Mouse (Mus musculus) cerebellum, adult 2 months (tissue): ENCODE measurements around the gene Hnrnpl. TPM values are rescaled to one million over a fixed set of nuclear protein-coding genes. Genes with fewer than 3 reads are reported as not detected.
A peak's percentile ranks its signal among the peaks of the same experiment; 100 is the strongest.

Experiments
- DNase-seq, 2 experiments: peaks; one replicate each; pipeline ENCODE4 v3.0.0; 2021
- H3K27ac ChIP-seq: fragments of 200-500 bp; 2 replicates; pipeline ENCODE4 v1.5.1; 2012; ENCODE audit warnings: low read length, control low read depth, inconsistent platforms; ENCODE audit not compliant: insufficient read depth
- H3K27me3 ChIP-seq: fragments of 200-500 bp; 2 replicates; pipeline ENCODE4 v1.6.1; 2012; ENCODE audit warnings: inconsistent platforms, mild to moderate bottlenecking, low read length, moderate library complexity; ENCODE audit not compliant: control insufficient read depth, insufficient read depth
- H3K4me1 ChIP-seq: fragments of 200-500 bp; 2 replicates; pipeline ENCODE4 v1.6.1; 2011; ENCODE audit warnings: low read length; ENCODE audit not compliant: control insufficient read depth, insufficient read depth
- H3K4me3 ChIP-seq: fragments of 200-500 bp; replicated peaks from 2 replicates; pipeline ENCODE3; 2011; ENCODE audit warnings: mild to moderate bottlenecking, low read depth, low read length, control low read depth; ENCODE audit not compliant: insufficient read depth
- CTCF ChIP-seq: fragments of 200-500 bp; IDR thresholded peaks from 2 replicates; pipeline ENCODE4 v1.5.1; 2011; ENCODE audit warnings: low read depth, mild to moderate bottlenecking, control low read depth, low read length, moderate library complexity, borderline replicate concordance; ENCODE audit not compliant: insufficient read depth
- POLR2A ChIP-seq: fragments of 200-500 bp; IDR thresholded peaks from 2 replicates; pipeline ENCODE4 v1.6.1; 2011; ENCODE audit warnings: low read length, control low read depth, borderline replicate concordance; ENCODE audit not compliant: insufficient read depth
- WGBS: fragments of 180-500 bp; shearing (Covaris S2); methylation state at CpG from one replicate; pipeline ENCODE4 v1.1.7; 2018; 5-methylcytosine and 5-hydroxymethylcytosine counted together
- polyA plus RNA-seq: library from polyadenylated mRNA; depleted of rRNA; stranded (reverse); fragments of >200 nt; gene quantifications from 2 replicates; pipeline ENCODE4 v1.2.3, GENCODE M21; 2012

Gene Hnrnpl
- polyA plus RNA-seq, 1 experiment = 366 TPM

GRCm38 (mm10) chr7:28816201-28816600 is 7.9 kb downstream of the Hnrnpl start:
- no peak overlapping the region for H3K4me3 ChIP-seq
- DNase-seq = no peak
- TF ChIP-seq CTCF = no peak
- TF ChIP-seq POLR2A = no peak
- H3K4me1 ChIP-seq = peaks cover 34% of the 10 kb centered on the region
- 38% methylated on average over 9 of the region's 9 CpGs for WGBS
- no peaks in the 10 kb centered on the region for H3K27me3 ChIP-seq
- H3K27ac ChIP-seq = no peak overlapping the region

DNA sequence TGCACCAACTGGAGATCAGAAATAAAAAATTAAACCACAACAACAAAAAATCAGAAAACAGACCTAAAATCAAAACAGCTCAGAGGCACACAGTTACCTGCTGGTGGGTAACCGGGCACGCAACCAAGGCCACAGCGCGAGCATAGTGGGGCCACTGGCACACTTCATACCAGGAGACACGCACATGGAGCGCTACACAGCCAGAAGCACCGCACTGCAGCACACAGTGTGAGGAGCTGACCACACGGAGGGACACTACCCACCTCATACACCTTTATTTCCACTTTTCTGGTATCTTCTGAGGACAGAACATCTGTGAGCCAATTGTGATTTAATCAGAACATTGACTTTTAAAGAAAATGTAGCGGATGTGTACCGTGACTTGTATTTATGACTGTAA is 8.6 kb downstream of the Hnrnpl start:
- Histone ChIP-seq H3K4me1 (peaks cover 39% of the 10 kb centered on the region), H3K27ac (no peak overlapping the region)
- 38% methylated on average over 10 of the region's 10 CpGs for whole genome bisulfite sequencing

DNA sequence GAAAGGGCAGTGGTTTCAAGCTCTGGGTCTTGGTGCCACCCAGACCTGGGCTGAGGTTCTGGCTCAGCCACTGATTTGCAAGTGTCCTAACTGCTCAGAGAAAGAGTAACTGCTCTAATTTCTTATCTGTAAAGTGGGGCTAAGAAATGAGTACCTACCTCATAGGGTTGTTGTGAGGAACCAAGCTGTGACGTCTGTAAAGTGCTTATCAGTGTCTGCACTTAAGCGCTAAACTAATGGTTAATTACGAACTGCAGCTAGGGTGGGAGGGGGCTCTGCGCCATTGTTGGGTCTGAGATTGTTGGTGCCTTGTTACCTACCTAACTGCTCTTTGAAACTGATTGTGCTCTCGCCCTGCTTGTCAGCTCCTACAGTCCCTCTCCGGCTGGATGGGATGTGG is 9.2 kb downstream of the Hnrnpl start:
- TF ChIP-seq POLR2A = no peak
- TF ChIP-seq CTCF = no peak
- 57% methylated on average over 6 of the region's 6 CpGs for WGBS
- Histone ChIP-seq H3K4me1 (peaks cover 42% of the 10 kb centered on the region), H3K27ac (no peak overlapping the region), H3K4me3 (no peak overlapping the region), H3K27me3 (no peaks in the 10 kb centered on the region)
- no peak for DNase-seq

More for the DNA sequence above, 8.6 kb downstream of the Hnrnpl start:
- Histone ChIP-seq H3K27me3 (no peaks in the 10 kb centered on the region), H3K4me3 (no peak overlapping the region)
- TF ChIP-seq POLR2A (no peak), CTCF (no peak)
- no peak for DNase-seq

DNA sequence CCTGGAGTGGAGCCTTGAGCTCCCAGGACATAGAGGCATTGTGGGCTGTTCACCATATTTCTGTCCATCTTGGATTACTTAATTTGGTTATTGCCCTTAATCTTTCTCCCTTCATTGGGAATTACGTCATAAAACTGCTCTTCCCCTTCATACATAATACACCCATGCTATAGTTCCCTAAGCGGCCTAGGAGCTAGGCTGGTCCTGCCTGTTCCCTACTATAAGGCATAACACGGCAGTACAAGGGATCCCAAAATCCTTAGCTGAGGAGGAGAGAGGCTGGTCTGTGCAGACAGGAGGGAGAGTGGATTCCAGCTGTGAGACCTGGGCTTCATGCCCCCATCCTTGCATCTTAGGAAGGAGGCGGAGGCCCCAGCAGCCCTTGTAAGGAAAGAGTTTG is 9.6 kb downstream of the Hnrnpl start:
- Histone ChIP-seq H3K27ac (no peak overlapping the region), H3K4me1 (peaks cover 42% of the 10 kb centered on the region), H3K4me3 (no peak overlapping the region), H3K27me3 (no peaks in the 10 kb centered on the region)
- DNase-seq = no peak
- WGBS = 55% methylated on average over 4 of the region's 4 CpGs
- TF ChIP-seq CTCF (no peak), POLR2A (no peak)

DNA sequence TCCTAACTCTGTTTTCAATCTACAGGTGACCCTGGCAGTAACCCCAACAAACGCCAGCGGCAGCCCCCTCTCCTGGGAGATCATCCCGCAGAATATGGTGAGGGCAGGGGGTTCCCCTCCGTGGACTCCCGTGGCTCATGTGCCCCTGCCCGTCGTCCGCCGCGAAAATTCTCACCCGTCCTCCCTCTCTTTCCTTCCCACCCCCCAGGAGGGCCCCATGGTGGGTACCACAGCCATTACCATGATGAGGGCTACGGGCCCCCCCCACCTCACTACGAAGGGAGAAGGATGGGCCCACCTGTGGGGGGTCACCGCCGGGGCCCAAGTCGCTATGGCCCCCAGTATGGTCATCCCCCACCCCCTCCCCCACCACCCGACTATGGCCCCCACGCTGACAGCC is 10.1 kb downstream of the Hnrnpl start:
- no peaks in the 10 kb centered on the region for H3K27me3 ChIP-seq
- peaks cover 42% of the 10 kb centered on the region for H3K4me1 ChIP-seq
- no peak for DNase-seq
- TF ChIP-seq POLR2A (no peak), CTCF (no peak)
- H3K27ac ChIP-seq = no peak overlapping the region
- H3K4me3 ChIP-seq = no peak overlapping the region
- WGBS = 44% methylated on average over 18 of the region's 18 CpGs

DNA sequence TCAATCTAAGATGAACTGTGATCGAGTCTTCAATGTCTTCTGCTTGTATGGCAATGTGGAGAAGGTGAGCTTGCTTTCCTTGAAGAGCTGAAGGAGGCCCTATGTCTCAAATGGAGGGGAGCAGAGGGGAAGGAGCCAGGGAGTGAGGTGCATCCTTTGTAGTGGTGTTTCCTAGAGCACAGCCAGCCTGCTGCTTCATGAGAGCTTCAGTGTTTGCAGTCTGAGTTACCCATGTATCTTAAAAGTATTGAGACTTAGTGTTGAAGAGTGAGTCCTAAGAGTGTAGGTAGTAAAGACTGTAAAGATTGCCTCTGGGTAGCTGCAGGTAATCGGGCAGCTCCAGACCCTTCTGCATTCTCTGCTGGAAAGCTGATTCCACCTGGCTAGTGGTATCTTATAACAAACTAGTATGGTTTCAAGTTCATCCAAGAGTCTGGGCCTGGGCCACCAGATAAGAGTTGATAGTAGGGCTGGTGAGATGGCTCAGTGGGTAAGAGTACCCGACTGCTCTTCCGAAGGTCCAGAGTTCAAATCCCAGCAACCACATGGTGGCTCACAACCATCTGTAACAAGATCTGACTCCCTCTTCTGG is 10.6 kb downstream of the Hnrnpl start:
- WGBS = 66% methylated on average over 4 of the region's 4 CpGs
- DNase-seq = no peak
- no peaks in the 10 kb centered on the region for H3K27me3 ChIP-seq
- TF ChIP-seq CTCF = no peak
- no peak for TF ChIP-seq POLR2A
- no peak overlapping the region for H3K4me3 ChIP-seq
- no peak overlapping the region for H3K27ac ChIP-seq
- H3K4me1 ChIP-seq = peaks cover 42% of the 10 kb centered on the region

DNA sequence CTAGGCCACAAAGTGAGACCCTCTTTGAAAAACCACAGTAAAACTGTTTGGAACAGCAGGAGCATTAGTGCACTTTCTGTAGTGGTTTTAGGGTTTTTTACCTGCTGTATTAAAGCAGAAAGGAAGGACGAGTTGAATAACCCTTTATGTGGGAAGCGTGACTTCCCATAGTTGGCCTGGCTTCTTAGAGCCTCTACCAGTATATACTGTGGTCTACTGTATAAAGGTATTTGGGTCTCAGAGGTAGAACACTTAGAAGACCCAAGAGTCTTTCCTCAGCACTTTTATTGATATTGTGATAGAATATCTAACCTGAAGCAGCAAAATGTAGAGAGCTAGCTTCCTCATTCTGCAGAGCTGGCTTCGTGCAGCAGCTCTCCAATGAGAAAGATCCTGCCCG is 11.2 kb downstream of the Hnrnpl start:
- Histone ChIP-seq H3K4me3 (no peak overlapping the region), H3K27me3 (no peaks in the 10 kb centered on the region), H3K27ac (0 out of 2 replicates have a peak overlapping the region, but pooled peaks have one; percentile 24), H3K4me1 (peaks cover 42% of the 10 kb centered on the region)
- no peak for TF ChIP-seq CTCF
- TF ChIP-seq POLR2A = no peak
- 57% methylated on average over 4 of the region's 4 CpGs for WGBS
- no peak for DNase-seq
